Mouse (Mus musculus) brain, adult 2 months (tissue): ENCODE results near the gene Atxn1.

ENCODE experiments used
- DNase-seq: peaks from one replicate; pipeline ENCODE4 v3.0.0; 2011; ENCODE audit warnings: low read depth, low spot score

Atxn1 gene

DNA sequence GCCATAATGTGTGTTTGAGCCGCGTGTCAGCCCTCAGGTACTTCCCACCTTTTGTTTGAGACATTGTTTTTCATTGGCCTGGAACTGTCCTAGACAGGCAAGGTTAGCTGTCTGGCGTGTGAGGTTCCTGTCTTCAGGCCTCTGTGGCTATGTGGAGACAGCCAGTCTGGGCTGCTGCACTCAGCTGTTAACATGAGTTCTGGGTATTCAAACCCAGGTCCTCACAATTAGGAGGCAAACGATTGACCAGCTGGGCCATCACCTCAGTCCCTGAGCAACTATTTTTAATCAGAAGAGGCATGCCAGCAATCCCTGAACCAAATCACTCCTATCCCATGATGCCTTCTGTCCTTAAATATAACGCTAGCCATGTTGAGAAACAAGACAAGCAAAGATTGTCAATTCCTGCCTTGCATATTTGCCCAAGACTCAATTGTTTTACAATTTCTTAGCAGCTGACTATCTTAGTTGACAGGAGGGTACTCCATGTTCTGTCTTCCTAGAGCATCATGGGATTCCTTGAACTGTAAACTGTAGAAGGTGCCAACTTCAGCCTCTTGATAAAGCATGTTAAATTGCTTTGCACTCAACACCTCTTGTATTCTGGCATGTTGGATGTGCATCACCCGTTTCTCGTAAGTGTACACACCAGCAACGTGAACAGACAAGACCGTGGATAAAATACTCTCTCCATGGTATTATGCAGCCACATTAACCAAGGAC lies 428.9 kb downstream of the Atxn1 start:
- no peak for DNase-seq

DNA sequence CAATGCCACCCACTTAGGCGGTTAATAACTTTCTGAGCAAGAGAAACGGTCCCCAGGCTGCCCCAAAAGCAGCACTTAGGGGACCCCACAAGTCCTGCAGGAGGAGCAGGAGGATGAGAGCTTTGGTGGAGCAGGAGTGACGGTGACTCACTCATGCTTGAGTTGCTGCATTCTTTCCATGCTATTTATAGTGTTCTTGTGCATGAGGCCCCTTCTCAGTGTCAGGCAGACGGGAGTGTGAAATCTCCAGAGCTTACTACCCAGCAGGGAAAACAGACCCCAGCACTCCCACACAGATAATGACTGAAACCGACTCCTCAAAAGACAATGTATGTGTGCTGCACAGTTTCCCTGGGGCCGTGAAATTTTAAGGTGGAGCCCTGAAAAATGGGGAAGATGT lies 434.1 kb downstream of the Atxn1 start:
- peak; percentile 86 for DNase-seq

DNA sequence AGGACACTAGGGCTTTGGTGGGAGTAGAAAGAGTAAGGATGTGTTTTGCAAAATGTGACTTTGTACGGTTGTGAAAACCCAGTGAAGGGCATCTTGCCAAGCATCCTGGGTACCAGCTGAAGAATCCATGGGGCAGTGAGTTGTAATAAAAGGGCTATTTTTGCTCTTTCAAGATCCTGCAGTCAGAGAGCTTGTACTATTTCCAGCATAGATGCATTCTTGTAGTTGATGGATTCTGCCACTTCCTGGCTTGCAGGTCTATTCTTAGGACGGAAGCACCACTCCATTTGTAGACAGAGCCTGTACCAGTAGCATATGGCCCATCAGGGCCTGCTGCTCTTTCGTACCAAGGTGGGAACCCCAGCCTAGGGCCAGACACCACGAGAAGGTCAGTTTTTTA lies 436.0 kb downstream of the Atxn1 start:
- DNase-seq: peak; percentile 85

DNA sequence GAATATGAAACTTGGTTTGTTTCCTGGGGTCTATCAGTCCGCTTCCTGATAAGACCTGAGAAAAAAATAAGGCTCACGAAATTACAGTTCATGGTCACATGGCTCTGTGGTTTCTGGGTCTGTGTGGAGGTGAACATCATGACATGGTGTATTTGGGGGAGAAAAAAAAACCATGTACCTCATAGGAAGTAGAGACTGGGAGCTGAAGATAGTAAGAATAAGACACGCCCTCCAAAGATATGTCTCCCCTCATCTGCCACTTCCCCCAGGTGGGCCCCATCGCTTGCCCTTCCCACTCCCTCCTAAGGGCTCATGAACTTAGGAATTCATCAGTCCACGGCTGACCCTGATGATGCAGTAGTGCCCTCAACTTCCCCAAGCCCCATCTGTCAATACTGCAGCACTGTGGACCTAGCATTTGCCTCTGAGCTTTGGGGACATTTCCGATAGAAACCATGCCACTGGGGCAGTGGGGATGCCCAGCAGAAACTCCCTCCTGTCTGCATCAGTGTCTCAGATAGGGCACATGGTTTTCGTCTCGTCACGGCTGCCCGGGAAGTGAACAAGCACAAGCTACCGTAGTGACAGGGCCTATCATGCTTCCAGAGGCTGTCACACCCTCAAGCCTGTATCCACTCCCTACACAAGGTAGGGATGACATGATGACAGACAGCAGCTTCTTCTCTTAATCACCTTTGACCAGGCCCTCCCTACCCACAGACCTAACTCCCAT lies 437.4 kb downstream of the Atxn1 start:
- DNase-seq: no peak

DNA sequence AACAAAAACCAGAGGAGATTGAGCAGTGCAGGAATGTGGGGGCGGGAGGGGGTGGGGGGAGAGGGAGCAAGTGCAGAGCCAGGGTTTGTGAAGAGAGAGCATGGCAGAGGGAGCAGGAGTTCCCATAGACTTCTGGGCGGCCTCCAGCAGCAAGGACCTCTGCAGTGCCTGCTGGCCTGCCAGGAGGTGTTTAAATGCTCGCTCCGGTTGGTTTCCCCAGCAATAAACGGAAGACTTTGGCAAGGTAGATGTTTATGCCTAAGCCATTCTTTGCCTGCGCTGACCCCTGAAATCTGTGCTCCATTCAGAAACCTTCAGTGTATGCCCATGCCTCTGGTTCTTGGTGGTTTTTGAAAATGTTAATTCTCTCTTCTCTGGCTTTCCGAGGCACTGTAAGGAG lies 438.6 kb downstream of the Atxn1 start:
- DNase-seq: peak; percentile 63

DNA sequence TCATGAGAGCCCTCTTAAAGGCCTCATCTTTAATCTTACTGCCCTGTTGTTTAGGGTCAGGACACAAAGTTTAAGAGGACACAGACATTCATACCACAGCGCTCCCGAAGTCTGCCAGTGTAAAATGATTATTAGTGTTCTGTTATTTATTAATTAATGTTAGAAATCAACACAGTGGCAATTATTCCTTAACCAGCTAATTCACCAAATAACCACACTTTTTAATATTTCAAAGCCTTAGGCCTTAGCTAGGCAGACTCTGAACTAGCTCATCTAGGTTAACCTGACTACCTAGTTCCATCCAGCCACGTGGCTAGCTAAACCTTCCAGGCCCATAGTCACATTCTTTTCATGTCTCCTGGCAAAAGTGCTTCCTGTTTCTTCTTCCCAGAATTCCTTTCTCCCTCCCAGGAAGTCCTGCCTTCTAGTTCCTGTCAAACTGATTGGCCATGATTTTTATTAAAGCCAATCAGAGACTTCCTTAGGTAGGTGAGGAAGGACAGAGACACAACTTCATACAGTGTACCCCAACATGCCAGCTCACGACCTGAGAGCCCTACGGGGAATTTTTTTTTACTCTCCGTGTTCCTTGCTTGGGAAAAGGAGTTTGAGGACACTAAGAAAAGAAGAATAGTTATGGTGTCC lies 439.9 kb downstream of the Atxn1 start:
- no peak for DNase-seq

DNA sequence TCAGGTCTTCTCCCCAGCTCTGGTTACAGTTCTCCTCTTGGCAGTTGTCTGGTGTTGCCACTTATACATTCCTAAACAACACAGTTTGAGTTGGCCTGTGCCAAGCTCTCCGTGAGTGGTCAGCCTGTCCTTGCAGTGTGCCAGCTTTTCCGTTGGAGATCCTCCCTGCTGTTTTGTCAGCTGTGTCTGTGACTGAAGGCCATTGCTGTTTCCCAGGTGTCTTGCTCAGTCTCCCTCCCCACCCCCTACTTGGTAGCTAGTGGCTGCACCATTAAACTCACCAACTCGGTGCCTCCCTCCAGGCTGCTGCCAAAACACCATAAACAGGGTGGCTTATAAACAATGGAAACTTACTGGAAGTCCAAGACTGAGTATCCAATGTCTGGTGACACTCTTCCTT lies 440.5 kb downstream of the Atxn1 start:
- DNase-seq: peak; percentile 92

DNA sequence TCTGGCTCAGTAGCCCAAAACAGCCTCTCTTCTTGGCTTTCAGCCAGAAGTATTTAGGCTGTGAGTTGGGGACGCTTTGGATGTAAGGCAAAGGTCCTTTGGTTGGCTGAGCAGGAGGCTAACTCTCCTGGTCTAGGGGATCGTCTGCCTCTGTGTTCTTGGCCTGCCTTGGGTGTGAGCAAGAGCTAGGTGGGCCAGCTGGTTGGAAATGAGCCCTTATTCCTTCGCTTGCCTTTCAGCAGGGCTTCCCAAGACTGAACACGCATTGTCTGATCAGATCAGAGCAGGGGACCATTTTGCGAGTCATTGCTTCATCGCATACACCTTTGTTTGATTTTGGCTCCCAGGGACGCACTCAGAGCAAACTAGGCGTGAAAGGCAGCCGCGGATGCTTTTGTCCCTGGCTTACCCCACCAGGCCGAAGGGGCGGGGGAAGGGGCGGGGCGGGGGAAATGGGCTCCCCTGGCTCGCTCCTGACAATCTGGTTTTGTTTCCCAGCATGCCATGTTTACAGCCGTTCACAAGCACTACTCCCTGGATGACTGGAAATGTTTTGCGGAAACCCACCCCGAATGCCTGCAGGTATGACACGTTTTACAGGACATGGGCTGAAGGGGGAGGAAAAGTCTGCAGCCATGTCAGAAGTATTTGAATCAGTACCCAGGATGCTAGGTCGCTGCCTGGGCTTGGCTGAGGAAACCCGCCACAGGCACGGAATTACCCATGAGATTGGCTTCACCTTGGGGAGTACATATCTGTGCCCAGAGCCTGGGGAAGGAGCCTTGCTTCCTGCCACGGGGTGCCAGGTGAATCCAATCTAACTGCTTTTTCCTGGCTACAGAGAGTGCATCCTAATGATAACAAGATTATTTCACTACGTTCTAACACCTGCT lies 448.1 kb downstream of the Atxn1 start:
- peak; percentile 45 for DNase-seq

DNA sequence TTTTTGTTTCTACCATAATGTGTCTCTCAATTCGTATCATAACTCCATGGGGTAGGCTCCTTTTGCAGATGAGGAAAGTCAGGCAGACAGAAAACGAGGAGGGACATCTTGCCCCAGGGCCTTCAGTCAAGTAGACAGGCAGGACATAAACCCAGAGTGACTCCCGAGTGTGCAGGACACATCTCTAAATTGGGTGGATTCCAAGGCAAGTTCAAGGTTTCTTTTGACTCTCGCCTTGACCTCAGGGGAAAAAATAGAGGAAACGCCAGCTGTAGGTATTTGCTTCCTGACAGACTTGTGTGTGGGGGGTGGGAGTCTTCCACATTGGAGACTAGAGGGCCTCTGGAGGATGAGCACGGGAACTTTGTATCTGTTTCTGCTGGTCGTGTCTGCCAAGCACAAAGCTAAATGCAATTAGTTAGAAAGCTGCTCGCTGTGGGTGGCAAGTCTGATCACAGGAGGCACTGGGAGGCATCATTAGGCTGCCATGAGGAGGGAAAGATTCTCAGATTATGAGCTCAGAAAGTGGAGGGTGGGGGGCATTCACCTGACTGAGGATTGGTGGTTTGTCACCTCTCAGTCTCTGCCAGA lies 449.9 kb downstream of the Atxn1 start:
- DNase-seq: peak; percentile 50

DNA sequence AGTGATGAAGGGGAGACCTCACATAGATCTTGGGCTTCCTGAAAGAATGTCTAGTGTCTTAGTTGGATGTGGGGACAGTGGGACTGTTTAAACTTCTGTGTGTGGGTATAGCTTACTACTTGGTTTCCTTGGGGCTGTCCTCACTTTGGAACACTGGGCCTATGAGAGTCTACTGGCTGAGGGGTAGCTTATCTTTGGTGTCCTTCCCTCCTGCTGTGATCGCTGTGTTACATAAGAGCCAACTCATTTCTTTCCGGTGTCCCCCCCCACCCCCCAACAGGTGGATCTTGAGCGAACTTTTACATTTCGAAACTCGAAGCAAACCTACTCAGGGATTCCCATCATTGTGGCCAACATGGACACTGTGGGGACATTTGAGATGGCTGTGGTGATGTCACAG lies 450.7 kb downstream of the Atxn1 start:
- no peak for DNase-seq

DNA sequence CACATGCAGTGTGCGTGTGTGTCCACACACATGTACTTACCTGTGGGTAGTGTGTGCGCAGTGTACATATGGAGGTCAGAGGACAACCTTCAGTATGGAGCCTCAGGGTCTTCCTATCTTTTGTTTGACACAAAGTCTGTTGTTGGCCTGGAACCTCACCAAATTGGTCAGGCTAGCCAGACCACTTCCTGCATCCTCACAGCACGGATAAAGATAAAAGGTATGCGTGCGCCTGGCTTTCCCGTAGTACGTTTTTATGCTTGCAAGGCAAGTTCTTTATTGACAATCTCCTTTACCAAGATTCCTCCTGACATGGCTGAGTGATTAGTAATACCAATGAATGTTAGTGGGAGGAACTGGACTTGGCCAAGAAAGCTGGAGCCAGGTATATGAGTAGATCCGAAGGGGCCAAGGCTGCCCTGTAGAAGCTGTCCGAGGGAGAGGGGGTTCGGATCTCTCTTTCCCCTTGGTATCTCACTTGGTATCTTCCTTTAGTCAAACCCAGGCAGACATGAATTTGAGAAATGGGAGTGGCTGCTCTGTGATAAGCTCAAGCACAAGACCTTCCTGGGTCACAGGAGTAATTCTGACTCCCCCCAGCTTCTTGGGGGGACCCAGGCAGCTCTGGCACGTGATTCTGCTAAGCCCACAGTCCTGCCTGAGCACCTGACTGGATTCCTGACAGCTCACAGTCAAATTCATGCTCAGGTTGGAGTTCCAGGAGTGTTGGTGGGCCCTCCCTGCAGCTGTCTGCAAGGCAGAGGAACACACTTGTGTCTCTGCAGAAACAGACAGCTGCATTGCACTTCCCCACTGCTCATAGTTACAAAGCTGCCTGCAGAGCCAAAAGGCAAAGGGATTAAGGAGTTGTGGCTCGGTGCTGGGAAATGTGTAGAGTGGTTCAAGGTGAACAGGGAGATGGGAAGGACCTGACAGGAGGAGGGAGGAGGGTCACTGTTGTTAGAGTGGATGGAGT lies 451.5 kb downstream of the Atxn1 start:
- DNase-seq: no peak

DNA sequence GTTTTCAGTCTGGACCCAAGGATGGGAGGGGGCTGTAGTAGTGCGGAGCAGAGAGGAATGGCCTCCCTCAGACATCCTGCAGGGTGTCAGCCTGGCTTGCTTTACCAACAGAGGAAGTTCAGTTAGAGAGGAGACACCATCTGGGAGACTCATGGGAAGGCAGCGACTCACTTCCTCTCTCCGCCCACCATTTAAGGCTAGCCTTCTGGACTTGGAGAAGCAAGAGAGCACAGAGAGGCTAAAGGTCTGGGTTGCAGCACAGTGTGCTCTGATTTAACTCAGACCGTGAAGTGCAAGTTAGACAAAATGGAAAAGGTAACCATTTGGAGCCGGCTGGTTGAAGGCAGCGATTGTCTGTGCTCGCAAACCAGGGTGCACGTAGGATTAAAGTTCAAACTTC lies 452.3 kb downstream of the Atxn1 start:
- DNase-seq: no peak

DNA sequence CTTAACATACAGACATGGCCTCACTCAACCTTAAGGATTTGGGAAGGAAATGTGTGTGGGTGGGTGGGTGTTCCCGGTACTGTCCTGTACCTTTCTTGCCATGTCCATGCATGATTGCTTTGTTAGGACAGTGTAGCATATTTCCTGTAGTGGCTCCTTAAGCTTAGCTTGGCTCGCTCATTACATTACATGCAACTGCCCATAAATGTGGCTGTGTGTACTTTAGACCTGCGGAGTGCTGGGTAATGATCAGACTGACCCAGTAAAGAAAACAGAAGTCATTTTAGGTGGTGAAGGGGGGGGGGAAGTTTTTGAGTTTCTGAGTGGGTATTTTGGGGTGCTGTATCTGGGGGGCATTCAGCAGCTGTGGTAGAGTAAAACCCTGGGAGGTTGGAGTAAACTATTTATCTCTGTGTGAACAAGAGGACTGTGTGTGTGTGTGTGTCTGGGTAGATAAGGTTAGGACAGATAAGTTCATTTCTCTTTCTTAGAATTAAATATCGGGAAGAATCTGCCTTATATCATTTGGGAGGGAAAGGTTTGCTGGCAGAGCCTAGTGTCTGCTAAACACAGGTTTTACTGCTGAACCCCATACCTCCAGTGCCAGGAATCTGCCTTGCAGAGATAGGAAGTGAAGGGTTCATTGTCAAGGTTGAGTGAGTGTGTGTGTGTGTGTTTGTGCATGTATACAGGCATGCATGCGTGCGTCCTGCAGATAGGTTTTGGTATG lies 452.9 kb downstream of the Atxn1 start:
- no peak for DNase-seq

DNA sequence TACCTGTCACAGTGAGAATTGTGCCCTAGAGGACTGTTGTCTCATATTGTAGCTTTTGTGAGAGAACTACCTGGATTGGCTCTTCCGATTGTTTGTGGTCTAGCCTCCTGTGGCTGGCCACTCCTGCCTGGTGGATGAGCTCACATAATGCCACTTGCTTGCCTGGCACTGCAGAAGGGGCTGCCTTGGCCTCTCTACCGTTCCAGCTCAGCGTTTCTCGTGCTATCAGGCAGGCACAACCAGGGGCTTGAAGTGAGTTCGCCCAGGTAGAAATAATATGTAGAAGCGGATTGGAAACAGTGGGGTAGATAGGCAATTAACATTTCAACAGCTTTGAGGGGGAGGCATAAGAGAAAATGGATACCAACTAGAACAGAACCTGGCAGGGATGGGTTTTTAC lies 455.4 kb downstream of the Atxn1 start:
- peak; percentile 42 for DNase-seq

DNA sequence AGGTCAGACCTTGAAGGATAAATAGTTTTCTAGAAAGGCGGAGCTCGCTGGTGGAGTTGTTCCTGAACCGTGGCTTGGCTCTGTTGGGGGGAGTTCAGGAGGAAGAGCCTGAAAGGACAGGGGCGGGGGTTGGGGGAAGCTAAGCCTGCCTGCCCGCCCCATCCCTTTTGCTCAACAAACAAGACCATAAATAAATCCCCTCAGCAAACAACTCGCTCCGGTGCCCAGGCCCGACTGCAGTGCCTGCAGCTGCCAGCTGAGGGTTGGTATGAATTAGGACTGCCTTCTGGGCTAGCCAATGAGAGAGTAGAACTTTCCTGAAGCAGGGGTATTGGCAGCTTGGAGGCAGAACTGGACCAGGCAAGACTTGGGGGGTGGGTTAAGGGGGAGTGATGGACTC lies 456.3 kb downstream of the Atxn1 start:
- DNase-seq: peak; percentile 88

DNA sequence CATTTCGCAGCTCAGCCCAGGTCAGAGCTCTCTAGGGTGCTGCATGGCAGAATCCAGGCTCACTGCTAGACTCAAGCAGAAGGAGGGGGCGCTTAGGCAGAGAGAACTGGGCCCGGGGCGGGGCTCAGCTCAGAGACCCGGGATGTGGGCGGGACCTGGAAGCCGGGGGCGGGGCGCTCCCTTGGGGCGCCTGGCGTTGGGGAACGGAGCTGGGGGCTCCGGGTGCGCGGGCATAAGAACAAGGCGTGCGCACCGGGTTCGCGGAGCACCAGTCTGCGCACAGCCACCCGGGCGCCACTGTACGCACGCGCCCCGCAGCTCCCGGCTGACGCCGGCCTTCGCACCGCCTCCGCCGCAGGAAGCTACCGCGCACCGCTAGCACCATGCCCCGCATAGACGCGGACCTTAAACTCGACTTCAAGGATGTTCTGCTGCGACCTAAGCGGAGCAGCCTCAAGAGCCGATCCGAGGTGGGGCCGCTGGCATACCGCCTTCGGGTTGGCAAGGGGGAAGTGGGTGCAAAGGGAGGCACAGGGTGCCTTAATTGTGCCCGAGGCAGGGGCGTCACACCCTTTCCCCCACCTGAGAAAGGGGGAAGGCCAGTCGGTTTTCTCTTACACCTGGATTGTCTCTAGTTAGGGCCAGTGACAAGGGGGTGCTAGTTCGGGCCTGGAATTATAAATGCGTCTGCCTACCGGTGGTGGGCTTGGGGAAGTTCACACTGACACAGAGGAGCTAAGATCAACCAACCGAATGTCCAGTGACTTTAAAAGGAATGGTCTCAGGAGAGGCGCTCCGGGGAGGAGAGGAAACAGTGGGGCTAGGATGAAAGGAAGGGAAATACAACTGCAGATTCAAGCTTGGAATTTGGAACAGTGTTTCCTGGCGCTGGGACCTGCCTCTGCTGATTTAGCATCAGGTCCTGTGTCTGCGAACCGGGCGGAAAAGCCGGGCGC lies 457.3 kb downstream of the Atxn1 start, which contains the start of gene Gmpr:
Gmpr (plus strand) TSS at position 171 of the 956 bp plus-strand sequence.
- DNase-seq: peak; percentile 90

DNA sequence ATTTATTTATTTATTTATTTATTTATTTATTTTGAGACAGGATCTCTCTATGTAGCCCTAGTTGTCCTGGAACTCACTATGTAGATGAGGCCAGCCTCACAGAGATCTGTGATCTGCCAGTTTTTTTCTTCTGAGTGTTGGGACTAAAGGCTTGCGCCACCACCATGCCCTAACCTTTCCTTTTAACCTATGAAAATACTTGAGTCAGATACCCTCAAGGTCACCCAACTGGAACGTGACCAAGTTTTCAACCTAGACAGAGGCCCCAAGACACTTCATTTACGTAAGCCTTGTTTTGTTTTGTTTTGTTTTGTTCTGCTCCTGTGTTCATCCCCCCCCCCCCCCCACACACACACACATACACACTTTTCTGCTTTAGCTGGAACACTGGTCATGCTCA lies 459.3 kb downstream of the Atxn1 start:
- DNase-seq: no peak

DNA sequence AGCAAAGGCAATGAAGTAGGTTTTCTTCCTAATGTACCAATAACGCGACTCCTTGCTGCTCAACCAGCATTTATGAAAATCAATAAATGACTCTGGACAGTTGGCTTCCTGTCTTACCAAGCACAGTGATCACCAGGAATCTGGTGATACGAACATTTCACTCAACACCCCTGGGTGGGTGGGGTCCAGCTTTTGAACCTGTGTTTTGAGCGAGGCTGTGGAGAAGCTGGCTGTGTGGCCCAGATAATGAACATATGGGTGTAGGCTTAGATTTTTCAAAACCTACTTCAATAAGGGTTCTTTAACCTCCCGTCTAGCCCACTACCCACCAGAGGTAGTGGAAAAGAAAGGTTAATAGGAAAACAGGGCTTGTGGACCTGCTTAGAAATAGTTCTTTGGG lies 462.0 kb downstream of the Atxn1 start:
- DNase-seq: no peak
